Mouse (Mus musculus) right cerebral cortex, postnatal 14 days (tissue): ENCODE data around the gene Phldb3.

ENCODE experiments used
- DNase-seq: peaks from one replicate; pipeline ENCODE4 v3.0.0; 2022

Gene Phldb3

GRCm38 (mm10) chr7:24637046-24637445, 26.5 kb downstream of the Phldb3 start:
- no peak for DNase-seq

DNA sequence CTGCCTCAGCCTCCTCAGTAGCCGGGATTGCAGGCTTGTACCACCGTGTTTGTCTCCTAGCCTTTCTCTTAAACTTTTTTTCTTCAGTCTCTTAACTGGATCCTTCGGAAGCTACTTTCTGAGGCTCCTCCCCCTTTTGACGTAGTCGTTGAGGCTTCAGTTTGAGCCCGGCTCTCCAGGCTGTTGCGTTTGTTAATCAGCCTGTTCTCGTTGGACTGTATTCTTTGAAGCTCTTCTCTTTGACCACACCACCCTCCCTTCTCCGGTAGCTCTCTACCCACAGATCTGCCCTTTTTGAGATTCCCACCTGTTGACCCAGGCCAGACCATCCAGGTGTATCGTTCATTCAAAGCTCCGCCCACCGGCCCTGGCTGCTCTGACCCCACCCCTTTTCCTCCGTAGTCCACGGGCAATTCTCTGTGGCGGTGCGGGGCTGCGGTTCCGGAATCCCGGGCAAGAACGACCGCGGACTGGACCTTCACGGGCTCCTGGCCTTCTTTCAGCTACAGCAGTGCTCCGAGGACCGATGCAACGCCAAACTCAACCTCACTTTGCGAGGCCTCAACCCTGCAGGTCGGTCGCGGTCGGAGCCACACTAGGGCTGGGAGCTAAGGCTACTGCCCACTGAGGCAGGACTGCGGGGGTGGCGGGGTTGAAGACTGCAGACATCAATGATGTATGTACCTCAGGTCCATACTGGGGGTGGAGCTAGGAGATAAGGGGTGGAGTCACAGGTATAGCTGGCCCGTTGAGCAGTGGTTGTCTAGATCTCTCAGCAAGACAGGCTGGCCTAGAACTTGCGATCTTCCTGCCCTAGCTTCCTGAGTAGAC, 27.7 kb downstream of the Phldb3 start:
- DNase-seq = no peak

DNA sequence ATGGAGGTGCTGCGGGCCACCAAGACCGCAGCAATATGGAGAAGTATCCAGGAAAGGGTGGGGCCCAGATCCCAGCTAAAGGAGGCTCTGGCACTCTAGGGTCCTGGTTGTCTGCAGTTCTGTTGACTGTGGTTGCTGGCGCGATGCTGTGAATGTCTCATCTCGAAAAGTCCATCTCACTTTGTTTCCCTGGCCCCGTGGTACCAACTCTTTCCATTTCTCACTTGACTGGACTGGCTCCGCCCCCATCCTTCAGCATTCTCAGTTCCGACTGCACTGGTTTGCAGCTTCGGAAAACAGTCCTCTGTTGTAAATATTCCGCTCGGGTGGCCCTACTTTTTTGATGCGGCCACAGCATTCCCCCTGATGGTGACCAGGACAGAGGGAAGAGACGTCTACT, 29.9 kb downstream of the Phldb3 start:
- no peak for DNase-seq

- DNase-seq = peak; percentile 43
Observed at GRCm38 (mm10) chr7:24642491-24642890, 31.9 kb downstream of the Phldb3 start.

- no peak for DNase-seq
Observed at GRCm38 (mm10) chr7:24644492-24644891, 33.9 kb downstream of the Phldb3 start.

DNA sequence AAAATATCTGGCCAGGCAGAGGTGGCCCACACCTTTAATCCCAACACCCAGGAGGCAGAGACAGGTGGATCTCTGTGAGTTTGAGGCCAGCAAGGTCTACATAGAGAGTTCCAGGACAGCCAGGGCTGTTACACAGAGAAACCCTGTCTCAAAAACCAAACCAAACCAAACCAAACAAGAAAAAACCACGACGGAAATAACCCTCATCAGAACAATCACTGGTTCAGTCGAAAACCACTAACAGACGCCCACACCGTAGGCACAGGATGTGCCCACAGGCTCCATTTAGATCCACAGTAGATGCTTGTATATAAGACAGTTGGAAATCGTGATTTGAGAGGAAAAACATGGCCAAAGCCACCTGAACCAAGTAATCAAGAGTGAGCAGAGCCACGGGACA, 34.4 kb downstream of the Phldb3 start:
- DNase-seq = no peak

DNA sequence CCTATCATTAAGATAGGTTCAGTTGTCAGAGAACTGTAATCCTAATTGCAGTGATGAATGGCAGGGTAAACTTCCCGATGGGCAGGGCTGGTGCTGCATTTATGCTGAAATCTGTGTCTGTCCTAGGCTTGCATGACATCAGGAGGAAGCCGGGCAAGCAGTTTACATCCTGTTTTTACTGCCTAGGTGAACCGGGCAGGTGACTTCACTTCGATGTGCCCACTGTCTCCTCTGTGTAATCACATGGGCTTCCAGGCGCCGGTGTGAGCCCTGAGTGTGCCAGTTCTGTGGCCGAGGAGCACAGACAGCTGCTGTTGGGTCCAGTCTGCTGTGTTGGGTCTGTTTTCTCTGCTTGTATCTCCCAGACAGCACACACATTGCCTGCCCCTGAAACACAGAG, 35.9 kb downstream of the Phldb3 start:
- DNase-seq = no peak

GRCm38 (mm10) chr7:24653681-24654080, 43.1 kb downstream of the Phldb3 start:
- peak; percentile 21 for DNase-seq

GRCm38 (mm10) chr7:24659737-24660357, 49.3 kb downstream of the Phldb3 start:
- DNase-seq = no peak

- DNase-seq = no peak
Observed at GRCm38 (mm10) chr7:24661118-24661904, 50.7 kb downstream of the Phldb3 start.

GRCm38 (mm10) chr7:24662575-24662974, 52.0 kb downstream of the Phldb3 start:
- DNase-seq = peak; percentile 71

DNA sequence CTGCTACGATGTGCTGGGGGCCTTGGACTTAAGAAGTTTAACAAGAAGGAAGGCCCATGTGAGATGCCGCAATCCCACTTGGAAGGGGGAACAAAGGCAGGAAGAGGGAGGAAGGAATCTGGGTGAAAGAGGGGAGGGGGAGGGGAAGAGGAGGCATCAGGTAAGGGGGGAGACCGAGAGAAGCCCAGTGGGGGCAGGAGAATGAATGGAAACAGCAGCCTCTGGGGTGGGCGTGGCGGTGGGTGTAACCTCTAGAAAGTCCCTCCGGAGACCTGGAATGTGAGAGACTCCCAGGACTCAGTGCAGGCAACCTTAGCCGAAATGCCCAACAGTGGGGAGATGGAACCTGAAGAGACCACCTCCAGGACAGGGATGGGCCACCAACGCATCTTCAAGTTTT, 53.7 kb downstream of the Phldb3 start:
- DNase-seq = no peak

DNA sequence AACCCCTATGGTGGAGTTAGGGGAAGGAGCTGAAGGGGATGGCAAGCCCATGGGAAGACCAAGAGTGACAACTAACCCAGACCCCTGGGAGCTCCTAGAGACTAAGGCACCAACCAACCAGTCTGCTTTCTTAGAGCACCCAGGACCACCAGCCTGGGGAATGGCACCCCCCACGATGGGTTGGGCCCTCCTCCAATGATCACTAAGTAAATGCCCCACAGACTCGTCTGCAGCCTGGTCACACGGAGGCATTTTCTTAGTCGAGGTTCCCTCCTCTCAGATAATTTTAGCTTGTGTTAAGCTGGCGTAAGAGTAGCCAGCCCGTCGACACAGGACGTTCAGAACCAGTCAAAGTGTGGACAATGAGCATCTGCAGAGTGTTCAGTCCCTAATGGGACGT, 54.4 kb downstream of the Phldb3 start:
- no peak for DNase-seq

DNA sequence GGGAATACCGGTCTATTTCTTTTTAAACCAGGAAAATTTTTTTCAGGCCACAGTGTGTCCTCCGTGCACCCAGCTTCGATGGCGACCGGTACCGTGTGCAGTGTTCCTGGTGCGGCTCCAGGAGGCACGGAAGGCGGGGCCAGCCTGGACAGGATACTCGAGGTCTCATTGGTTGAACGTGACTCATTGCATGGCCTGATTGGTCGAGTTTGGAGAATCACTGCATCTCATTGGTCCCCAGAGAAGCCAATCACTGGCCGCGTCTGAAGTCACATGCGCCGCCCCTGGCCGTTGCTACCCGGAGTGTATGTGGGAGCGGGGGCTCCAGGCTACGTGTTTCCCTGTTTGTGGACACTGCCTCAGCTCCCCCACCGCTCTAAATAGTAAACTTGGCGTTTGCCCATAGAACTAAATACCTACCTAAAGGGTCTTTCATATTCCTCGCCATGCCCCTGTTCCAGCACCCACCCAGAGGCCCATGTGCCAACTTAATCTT, 61.4 kb downstream of the Phldb3 start:
- DNase-seq = no peak

- DNase-seq = no peak
Observed at GRCm38 (mm10) chr7:24676575-24676974, 66.0 kb downstream of the Phldb3 start, which contains the start of gene Tex101. TSS of gene Tex101 (minus strand) at chr7:24676675.
